In genomic region chr9:107232140-107232539, GRCm38 (mm10) we compare ENCODE assay signal across 8 mouse cellular contexts. TPM values are rescaled to one million over a fixed set of nuclear protein-coding genes. Genes with fewer than 3 reads are reported as not detected.
A peak's percentile ranks its signal among the peaks of the same experiment; 100 is the strongest.
DNase-seq lines count a peak whose midpoint lies in the region; ATAC-seq and TF ChIP-seq lines count a peak whose summit lies in the region.

No protein-coding gene starts in this region.

- no peak for TF ChIP-seq POLR2A in myocyte (IDR thresholded peaks at IDR 0.05; ENCODE audit: insufficient read length, low read depth)

- H3K4me1 ChIP-seq in kidney, embryonic 16.5 days (ENCODE audit: insufficient read depth, low read length) = peaks cover 10% of the 10 kb centered on the region
- 0 out of 2 replicates have a peak, but pooled peaks cover 3% of the 10 kb centered on the region for H3K4me1 ChIP-seq in embryonic facial prominence, embryonic 14.5 days (ENCODE audit: control insufficient read depth, insufficient read depth, low read length)
- H3K4me1 ChIP-seq in intestine, embryonic 14.5 days (replicated peaks; ENCODE audit: control insufficient read depth, insufficient read depth, low read length) = peaks cover 7% of the 10 kb centered on the region; the same call in 1 of the 2 replicates

- no peak overlapping the region for H3K27ac ChIP-seq in kidney, embryonic 16.5 days (ENCODE audit: low read length)
- no peak overlapping the region for H3K27ac ChIP-seq in embryonic facial prominence, embryonic 14.5 days (replicated peaks; ENCODE audit: low read depth, low read length)
- H3K27ac ChIP-seq in intestine, embryonic 14.5 days (ENCODE audit: low read depth) = no peak overlapping the region

- H3K36me3 ChIP-seq in kidney, embryonic 16.5 days (ENCODE audit: insufficient read depth, low read length) = no peaks in the 10 kb centered on the region
- no peaks in the 10 kb centered on the region for H3K36me3 ChIP-seq in embryonic facial prominence, embryonic 14.5 days (ENCODE audit: control insufficient read depth, insufficient read depth, low read length)
- H3K36me3 ChIP-seq in intestine, embryonic 14.5 days (ENCODE audit: control insufficient read depth, insufficient read depth, low read length) = no peaks in the 10 kb centered on the region
- H3K36me3 ChIP-seq in myocyte (ENCODE audit: control insufficient read depth, insufficient read depth) = no peaks in the 10 kb centered on the region

- no peaks in the 10 kb centered on the region for H3K9me3 ChIP-seq in kidney, embryonic 16.5 days (ENCODE audit: low read length)
- H3K9me3 ChIP-seq in embryonic facial prominence, embryonic 14.5 days (ENCODE audit: control insufficient read depth, low read length) = no peaks in the 10 kb centered on the region
- no peaks in the 10 kb centered on the region for H3K9me3 ChIP-seq in intestine, embryonic 14.5 days (ENCODE audit: control insufficient read depth, low read length)

- peaks cover 87% of the 10 kb centered on the region for H3K27me3 ChIP-seq in kidney, embryonic 16.5 days (ENCODE audit: insufficient read depth, low read length)
- peaks cover 93% of the 10 kb centered on the region for H3K27me3 ChIP-seq in embryonic facial prominence, embryonic 14.5 days (replicated peaks; ENCODE audit: control insufficient read depth, insufficient read depth, low read length)
- H3K27me3 ChIP-seq in intestine, embryonic 14.5 days (replicated peaks; ENCODE audit: control insufficient read depth, insufficient read depth, low read length) = peaks cover 99% of the 10 kb centered on the region
- H3K27me3 ChIP-seq in myocyte (ENCODE audit: control insufficient read depth, insufficient read depth, insufficient read length) = peaks cover 19% of the 10 kb centered on the region

- no peaks in the 10 kb centered on the region for H3K79me2 ChIP-seq in myocyte (ENCODE audit: control insufficient read depth, insufficient read depth)

- H3K4me3 ChIP-seq in kidney, embryonic 16.5 days (ENCODE audit: low read length) = peak overlapping the region; percentile 60
- H3K4me3 ChIP-seq in embryonic facial prominence, embryonic 14.5 days (ENCODE audit: low read depth, low read length) = peak overlapping the region; percentile 60
- peak overlapping the region; percentile 50 for H3K4me3 ChIP-seq in intestine, embryonic 14.5 days (ENCODE audit: low read depth, low read length)
- H3K4me3 ChIP-seq in myocyte = no peak overlapping the region

- 20% methylated on average over 9 of the region's 9 CpGs for WGBS in kidney, embryonic 16.5 days
- 28% methylated on average over 9 of the region's 9 CpGs for WGBS in embryonic facial prominence, embryonic 14.5 days
- WGBS in intestine, embryonic 14.5 days = 26% methylated on average over 9 of the region's 9 CpGs

- DNase-seq in kidney, adult 9 months = no peak
- no peak for DNase-seq in embryonic facial prominence, embryonic 14.5 days (ENCODE audit: low spot score)
- DNase-seq in intestine, embryonic 14.5 days (ENCODE audit: low spot score) = no peak
- DNase-seq in B cell, adult 2 months = no peak
- DNase-seq in cerebellum, adult 9-10 months = no peak
- no peak for DNase-seq in adrenal gland, postnatal 4 days (ENCODE audit: low spot score in 2 of 2)

- H3K9ac ChIP-seq in kidney, embryonic 16.5 days (replicated peaks; ENCODE audit: low read length) = peak overlapping the region; percentile 58; the same call in 1 of the 2 replicates
- peak overlapping the region; percentile 63 for H3K9ac ChIP-seq in embryonic facial prominence, embryonic 14.5 days (ENCODE audit: low read depth, low read length)
- no peak overlapping the region; the same call in 1 of the 2 replicates for H3K9ac ChIP-seq in intestine, embryonic 14.5 days (ENCODE audit: low read length)

- 0 out of 2 replicates have a peak, but pooled peaks have one; percentile 4 for ATAC-seq in kidney, embryonic 16.5 days (ENCODE audit: low FRiP score, low TSS enrichment)
- no peak for ATAC-seq in embryonic facial prominence, embryonic 14.5 days (ENCODE audit: low read depth)
- no peak for ATAC-seq in intestine, embryonic 14.5 days (replicated peaks; ENCODE audit: low FRiP score, low TSS enrichment, low read depth)

- peak overlapping the region; percentile 99 for H3K4me2 ChIP-seq in kidney, embryonic 16.5 days (replicated peaks; ENCODE audit: low read depth, low read length)
- H3K4me2 ChIP-seq in embryonic facial prominence, embryonic 14.5 days (ENCODE audit: low read depth, low read length) = peak overlapping the region; percentile 99
- peak overlapping the region; percentile 91 for H3K4me2 ChIP-seq in intestine, embryonic 14.5 days (ENCODE audit: low read length)
- no peak overlapping the region for H3K4me2 ChIP-seq in myocyte (ENCODE audit: low read depth)

- H3ac ChIP-seq in myocyte (ENCODE audit: control insufficient read depth, insufficient read length) = peak overlapping the region; percentile 20

TF ChIP-seq in myocyte, 11 proteins besides CTCF, POLR2A, EP300 and RAD21:
- TF ChIP-seq MYOG (IDR thresholded peaks at IDR 0.05; ENCODE audit: control insufficient read depth in 1 of 3, insufficient read depth in 1 of 3, insufficient read length in 2 of 3, low read depth in 2 of 3) (no peak), TCF3 (IDR thresholded peaks at IDR 0.05; ENCODE audit: insufficient read length, low read depth) (no peak), REST (IDR thresholded peaks at IDR 0.05; ENCODE audit: insufficient read depth, insufficient read length) (no peak), CEBPB (IDR thresholded peaks at IDR 0.05; ENCODE audit: insufficient read depth, poor library complexity, severe bottlenecking) (no peak), TCF12 (IDR thresholded peaks at IDR 0.05; ENCODE audit: insufficient read depth, poor library complexity, severe bottlenecking) (no peak), MAX (IDR thresholded peaks at IDR 0.05; ENCODE audit: low read depth) (no peak), POLR2AphosphoS2 (IDR thresholded peaks at IDR 0.05; ENCODE audit: insufficient read length, low read depth) (no peak)

RNA-seq across cellular contexts. Expression of gene Dock3, which starts 0.4 kb away (rescaled TPM):
- polyA plus RNA-seq in kidney, embryonic 16.5 days (2015; fragmentation: Nextera tagmentation; extraction: Ambion mirVana) = 0.17 and 0.69 TPM in 2 replicates
- polyA plus RNA-seq in embryonic facial prominence, embryonic 14.5 days (2014; fragmentation: Nextera tagmentation; extraction: Ambion mirVana) = 1.4 and 1.7 TPM in 2 replicates
- polyA plus RNA-seq in intestine, embryonic 14.5 days (2014; fragmentation: Nextera tagmentation; extraction: Ambion mirVana) = 0.57 and 0.82 TPM in 2 replicates
- polyA plus RNA-seq in myocyte (2012; fragmentation: generic; extraction: Trizol) = 0.40 TPM
- total RNA-seq in adrenal gland, postnatal 4 days (2021) = 1 to 10 TPM; 7.1 to 7.4 TPM

RNA-seq across cellular contexts. Expression of gene Mapkapk3, which starts 57.5 kb away (rescaled TPM):
- 9.4 and 11.3 TPM in 2 replicates for polyA plus RNA-seq in kidney, embryonic 16.5 days (2015; fragmentation: Nextera tagmentation; extraction: Ambion mirVana)
- polyA plus RNA-seq in embryonic facial prominence, embryonic 14.5 days (2014; fragmentation: Nextera tagmentation; extraction: Ambion mirVana) = 10.1 and 12.2 TPM in 2 replicates
- 21.2 and 23.2 TPM in 2 replicates for polyA plus RNA-seq in intestine, embryonic 14.5 days (2014; fragmentation: Nextera tagmentation; extraction: Ambion mirVana)
- polyA plus RNA-seq in myocyte (2012; fragmentation: generic; extraction: Trizol) = 3.9 TPM
- total RNA-seq in adrenal gland, postnatal 4 days (2021) = 10 to 100 TPM; 24.6 to 27.3 TPM
